Mouse (Mus musculus) right cerebral cortex, adult 18-20 months (tissue): ENCODE measurements around the gene Ccdc185.

Experiments used
- DNase-seq: peaks from one replicate; pipeline ENCODE4 v3.0.0; 2022; ENCODE audit warnings: mixed read lengths

The Ccdc185 gene

DNA sequence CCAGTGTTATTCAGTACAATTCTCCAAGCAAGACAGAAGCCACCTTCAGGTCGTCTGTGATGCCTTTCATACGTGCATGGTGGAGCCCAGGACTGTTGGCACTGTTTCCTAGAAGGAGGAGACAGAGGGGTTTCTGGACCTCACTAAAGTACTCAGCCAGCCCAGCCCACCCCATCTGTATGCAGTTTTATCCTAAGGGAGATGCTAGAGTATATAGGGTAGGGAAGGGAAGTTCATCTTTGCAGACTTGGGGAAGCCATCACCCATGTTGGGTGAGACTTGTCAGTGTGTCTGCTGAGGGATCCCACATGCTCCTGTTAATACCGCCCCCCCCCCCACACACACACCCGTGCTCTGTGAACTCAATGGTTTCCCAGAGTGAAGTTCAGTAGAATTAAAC is 13.1 kb downstream of the Ccdc185 start:
- no peak for DNase-seq

DNA sequence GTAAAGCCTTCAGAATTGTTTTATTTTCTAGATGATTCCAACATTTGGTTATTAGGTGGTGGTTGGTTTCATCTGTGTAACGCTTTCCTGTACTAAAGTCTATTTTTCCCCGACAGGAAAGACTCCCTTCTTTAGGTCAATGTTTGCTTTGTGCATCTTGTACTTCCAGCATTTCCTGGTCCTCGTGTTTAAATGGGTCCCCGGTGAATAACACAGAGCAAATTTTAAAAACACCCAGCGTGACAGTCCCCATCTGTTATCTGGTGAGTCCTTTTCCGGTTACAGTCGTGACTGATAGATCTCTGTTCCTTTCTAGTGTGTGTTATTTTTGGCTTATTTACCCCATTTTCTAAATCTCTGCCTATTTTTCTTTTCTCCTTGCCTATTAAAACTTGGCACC is 16.3 kb downstream of the Ccdc185 start:
- DNase-seq = no peak

DNA sequence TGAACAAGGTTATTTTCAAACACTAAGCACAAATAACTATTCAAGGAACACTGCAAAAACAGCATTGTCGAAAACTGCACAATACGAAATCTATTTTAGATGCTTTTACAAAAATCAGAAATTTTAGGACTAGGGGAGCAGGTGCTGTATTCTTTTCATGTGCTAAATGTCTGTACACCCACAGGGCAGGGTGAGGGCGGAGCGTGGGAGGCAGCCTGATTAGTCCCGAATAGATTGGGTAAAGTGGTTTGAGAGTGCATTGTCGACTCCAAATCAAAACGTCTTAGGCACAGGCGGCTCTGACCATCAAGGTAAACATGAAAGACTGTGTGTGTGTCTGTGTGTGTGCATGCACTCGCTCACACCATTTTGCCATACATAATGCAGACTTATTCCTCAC is 20.0 kb downstream of the Ccdc185 start:
- DNase-seq = no peak

DNA sequence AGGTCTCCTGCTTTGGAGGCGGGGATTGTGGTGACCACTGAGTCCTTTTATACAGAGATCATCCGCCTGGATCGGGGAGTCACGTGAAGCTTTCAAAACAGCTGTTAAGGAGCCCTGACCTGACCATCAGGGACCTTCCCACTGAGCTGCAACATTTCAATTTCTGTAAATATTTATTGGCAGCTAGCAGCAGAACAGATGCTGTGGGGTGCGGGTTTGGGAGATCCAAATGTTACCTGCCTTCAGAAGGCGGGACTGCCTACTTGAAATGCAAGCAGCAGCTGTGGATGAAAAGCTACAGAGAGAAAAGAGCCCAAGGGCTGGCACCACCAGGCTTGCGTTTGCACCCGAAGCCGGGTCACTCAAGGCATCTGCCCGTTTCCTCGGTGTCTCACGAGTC is 21.4 kb downstream of the Ccdc185 start:
- DNase-seq = peak; percentile 13

DNA sequence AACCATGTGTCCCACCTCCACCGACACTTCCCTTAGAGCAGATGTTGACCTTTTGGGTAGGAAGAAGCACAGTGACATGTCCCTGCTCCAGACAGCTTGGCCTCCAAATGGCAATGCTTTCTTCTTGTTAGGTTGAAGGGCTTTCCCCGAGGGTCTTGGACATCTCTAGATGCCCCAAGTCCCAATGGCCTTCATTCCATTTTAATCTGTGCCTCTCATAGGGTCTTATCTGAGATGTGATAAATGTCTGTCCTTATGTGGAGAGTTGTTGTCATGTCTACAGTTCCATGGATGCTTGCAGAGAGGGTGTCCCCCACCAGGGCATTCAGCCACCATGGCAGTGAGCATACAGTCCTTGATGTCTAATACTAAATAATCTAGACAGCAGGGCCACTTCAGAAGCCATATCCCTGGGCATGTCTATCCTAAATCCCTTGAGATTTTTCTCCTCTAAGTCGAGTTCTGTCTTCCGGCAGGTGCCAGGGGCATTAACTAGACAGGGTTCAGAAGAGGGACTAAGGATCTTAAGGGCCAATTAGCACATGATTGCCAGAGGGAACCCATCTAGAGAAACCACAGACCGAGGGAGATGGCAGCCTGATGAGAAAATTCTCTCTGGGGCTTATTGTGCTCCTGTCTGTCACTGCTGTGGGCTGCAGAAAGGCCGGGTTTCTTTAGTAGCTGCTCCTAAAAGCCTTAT is 34.6 kb downstream of the Ccdc185 start:
- DNase-seq = no peak

DNA sequence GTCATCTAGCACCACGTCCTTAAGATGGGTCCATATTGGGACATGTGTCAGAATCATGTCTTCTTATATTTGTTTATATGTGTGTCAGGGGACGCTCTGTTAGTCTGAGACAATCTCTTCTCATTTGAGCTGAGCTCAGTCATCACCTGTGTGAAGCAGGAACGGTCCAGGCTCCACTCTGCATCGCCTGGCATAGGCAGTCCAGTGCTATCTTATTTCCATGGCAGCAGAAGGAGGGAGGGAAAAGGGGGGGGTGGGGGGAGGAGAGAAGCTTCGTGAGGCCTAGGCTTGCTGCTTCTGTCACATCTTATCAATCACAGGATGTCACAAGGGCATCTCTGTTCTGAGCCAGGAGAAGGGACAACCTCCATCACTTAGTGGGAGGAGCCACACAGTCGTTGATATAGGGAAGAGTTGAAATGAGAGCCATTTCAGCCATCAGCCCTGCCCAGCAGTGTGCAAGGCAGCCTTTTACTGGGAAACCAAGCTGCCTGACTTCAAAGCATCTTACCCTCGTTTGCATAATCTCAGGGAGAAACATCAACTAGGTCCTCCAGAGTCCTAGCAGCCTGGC is 37.5 kb downstream of the Ccdc185 start:
- no peak for DNase-seq

DNA sequence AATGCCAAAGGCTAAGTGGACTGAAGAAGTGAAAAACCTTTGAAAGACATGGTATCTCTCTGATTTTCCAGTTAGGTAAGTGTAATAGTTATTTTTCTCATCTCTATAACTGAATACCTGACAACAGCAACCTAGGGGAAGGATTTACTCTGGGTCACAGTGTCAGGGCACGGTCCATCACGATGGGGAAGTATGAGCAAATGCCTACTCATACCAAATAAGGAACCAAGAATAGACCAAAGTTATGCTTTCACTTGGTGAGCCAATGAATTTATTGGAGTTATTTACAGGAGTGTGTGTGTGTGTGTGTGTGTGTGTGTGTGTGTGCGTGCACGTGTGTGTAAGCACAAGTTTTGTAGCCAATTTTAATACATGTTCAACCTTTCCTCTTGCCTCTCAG is 41.5 kb downstream of the Ccdc185 start:
- no peak for DNase-seq

DNA sequence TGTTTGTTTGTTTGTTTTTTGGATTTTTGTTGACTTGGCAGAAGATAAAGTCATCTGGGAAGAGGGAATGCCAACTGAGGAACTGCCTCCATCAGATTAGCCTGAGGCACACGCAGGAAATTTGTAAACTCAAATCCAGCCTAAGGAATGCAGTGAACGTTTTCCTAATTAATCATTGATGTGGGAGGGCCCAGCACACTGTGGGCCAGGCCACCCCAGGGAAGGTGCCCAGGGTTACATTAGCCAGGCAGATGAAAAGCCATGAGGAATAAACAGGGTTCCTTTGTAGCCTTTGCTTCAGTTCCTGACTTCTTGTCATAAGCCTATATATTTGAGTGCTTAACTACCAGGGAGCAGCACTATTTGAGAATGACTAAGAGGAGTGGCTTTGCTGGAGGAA is 44.1 kb downstream of the Ccdc185 start:
- DNase-seq = no peak

DNA sequence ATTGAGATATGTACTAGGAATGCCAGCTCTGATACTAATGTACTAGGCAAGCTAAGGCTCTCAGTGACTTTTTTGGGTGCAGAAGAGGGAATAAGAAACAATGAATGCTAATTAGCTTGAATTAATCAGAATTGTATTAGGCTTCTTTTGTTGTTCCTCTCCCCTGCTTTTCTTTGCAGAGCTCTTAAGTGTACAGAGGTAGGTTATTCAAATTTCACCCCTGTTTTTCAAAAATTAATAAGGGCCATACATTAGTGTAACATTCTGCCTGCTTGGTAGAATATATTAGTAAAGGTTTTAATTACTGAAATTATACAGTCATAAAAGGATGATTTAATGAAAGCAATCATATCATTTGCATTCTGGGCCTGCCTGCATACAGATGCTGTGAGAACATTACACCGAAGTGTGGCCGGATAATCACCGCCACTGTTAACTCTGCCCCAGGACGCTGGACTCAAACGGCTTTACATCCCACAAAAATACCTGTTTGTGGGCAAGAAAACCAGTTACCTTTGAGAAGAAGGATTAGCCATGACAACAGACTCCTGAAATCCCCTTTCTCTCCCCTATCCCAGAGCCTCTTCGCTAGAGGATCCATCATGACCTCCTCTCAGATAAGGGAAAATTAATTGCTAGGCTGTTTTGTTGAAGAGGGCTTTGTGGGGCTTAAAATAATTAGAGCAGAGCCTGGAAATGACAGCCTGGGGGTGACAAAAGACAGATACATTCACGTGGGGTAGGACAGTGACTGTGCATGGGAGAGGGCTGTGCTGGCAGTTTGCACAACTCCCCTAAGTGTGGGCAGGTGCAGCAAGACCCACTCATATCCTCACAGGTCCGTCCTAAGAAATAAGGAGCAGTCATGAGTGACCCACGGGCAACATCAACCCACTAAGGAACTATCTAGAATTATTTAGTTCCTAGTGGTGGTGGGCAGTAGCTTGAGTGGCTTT is 49.3 kb downstream of the Ccdc185 start:
- no peak for DNase-seq
